Mouse (Mus musculus): ENCODE data around the gene Ankrd36.

GRCm38 (mm10) chr11:5525418-5525817 is 44.1 kb upstream of the Ankrd36 start:
- TF ChIP-seq CTCF (IDR thresholded peaks at IDR 0.05; ENCODE audit: insufficient read depth, low read depth, low read length) (no peak), POLR2A (IDR thresholded peaks at IDR 0.05; ENCODE audit: insufficient read depth, low read depth, low read length) (no peak)
